Mouse (Mus musculus) heart, adult 8-10 months (tissue): Measurements from ENCODE around the gene Kif13a. TPM values are rescaled to one million over a fixed set of nuclear protein-coding genes. Genes with fewer than 3 reads are reported as not detected.

Experiments
- DNase-seq: peaks from one replicate; pipeline ENCODE4 v3.0.0; 2022; ENCODE audit warnings: low spot score
- total RNA-seq, 4 experiments: library from RNA; stranded (reverse); gene quantifications; 2 replicates each; pipeline ENCODE4 v1.2.4; 2022

The Kif13a gene
- total RNA-seq, 4 experiments from 2014 or later: 113 to 126 (median 121) TPM

- DNase-seq: no peak
Observed at GRCm38 (mm10) chr13:46925671-46926070, 4.0 kb downstream of the Kif13a start.

GRCm38 (mm10) chr13:46921559-46921958 is 8.1 kb downstream of the Kif13a start:
- no peak for DNase-seq

- DNase-seq: no peak
Observed at GRCm38 (mm10) chr13:46919797-46920196, 9.9 kb downstream of the Kif13a start.

- no peak for DNase-seq
Observed at GRCm38 (mm10) chr13:46918509-46918908, 11.2 kb downstream of the Kif13a start.

- no peak for DNase-seq
Observed at GRCm38 (mm10) chr13:46911960-46912359, 17.7 kb downstream of the Kif13a start.

GRCm38 (mm10) chr13:46911018-46911419 is 18.6 kb downstream of the Kif13a start:
- DNase-seq: no peak

GRCm38 (mm10) chr13:46909946-46910345 is 19.7 kb downstream of the Kif13a start:
- no peak for DNase-seq

GRCm38 (mm10) chr13:46909005-46909565 is 20.6 kb downstream of the Kif13a start:
- no peak for DNase-seq

- no peak for DNase-seq
Observed at GRCm38 (mm10) chr13:46908387-46908786, 21.3 kb downstream of the Kif13a start.

- no peak for DNase-seq
Observed at GRCm38 (mm10) chr13:46907861-46908260, 21.8 kb downstream of the Kif13a start.

GRCm38 (mm10) chr13:46907115-46907514 is 22.6 kb downstream of the Kif13a start:
- DNase-seq: no peak

GRCm38 (mm10) chr13:46905971-46906370 is 23.7 kb downstream of the Kif13a start:
- DNase-seq: no peak

- no peak for DNase-seq
Observed at GRCm38 (mm10) chr13:46904982-46905621, 24.6 kb downstream of the Kif13a start.

GRCm38 (mm10) chr13:46902568-46903255 is 27.0 kb downstream of the Kif13a start:
- no peak for DNase-seq

- no peak for DNase-seq
Observed at GRCm38 (mm10) chr13:46900870-46901555, 28.7 kb downstream of the Kif13a start.

- no peak for DNase-seq
Observed at GRCm38 (mm10) chr13:46898837-46899236, 30.8 kb downstream of the Kif13a start.

- no peak for DNase-seq
Observed at GRCm38 (mm10) chr13:46898411-46898810, 31.3 kb downstream of the Kif13a start.

- no peak for DNase-seq
Observed at GRCm38 (mm10) chr13:46892380-46892779, 37.3 kb downstream of the Kif13a start.

GRCm38 (mm10) chr13:46888150-46888683 is 41.5 kb downstream of the Kif13a start:
- DNase-seq: no peak

GRCm38 (mm10) chr13:46886497-46887261 is 43.0 kb downstream of the Kif13a start:
- DNase-seq: no peak

- no peak for DNase-seq
Observed at GRCm38 (mm10) chr13:46885759-46886060, 44.0 kb downstream of the Kif13a start.
